Mouse (Mus musculus) mature B cell (primary cell): ENCODE measurements around the gene Fam76b.

Experiments used
- in situ Hi-C: fragments of 300-500 bp; cut with MboI; formaldehyde crosslinking; loops from 2 replicates; pipeline ENCODE4 v1.14.3; 2019

Fam76b gene

DNA sequence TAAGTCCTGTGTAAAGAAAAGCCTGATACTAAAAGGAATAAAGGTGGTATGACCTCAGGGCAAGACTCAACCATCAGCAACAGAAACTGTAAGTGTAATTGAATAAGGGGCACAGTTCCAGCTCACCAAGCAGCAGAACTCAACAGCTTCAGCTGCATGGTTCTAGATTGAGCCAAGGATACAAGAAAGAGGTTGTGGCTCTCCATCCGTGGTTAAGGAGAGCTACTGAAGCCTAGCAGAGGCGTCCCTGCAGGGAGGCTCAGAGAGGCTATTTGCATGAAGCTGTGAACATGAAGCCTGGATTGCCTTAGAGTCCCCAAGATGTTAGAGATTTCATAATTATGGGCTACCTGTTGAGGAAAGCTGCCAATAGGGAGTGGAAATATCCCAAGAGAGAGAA lies 40.1 kb downstream of the Fam76b start:
- in situ Hi-C loops, result no loop called here

DNA sequence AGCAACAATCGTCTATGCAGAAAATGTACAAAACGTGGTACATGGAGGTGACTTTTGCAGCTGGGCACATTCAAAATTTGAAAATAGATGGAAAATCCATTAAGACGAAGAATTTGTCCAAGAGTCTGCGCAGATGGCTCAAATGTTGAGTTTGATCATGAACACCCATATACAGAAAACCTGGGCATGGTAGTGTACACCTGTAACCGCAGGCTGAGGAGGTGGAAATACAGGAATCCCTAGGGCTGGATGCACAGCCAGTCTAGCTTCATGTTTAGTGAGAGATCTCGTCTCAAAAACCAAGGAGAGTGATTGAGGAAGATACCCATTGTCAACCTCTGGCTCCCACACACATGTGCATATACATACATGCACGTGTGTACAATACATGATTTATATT lies 44.1 kb downstream of the Fam76b start:
- in situ Hi-C loops, result no loop called here

DNA sequence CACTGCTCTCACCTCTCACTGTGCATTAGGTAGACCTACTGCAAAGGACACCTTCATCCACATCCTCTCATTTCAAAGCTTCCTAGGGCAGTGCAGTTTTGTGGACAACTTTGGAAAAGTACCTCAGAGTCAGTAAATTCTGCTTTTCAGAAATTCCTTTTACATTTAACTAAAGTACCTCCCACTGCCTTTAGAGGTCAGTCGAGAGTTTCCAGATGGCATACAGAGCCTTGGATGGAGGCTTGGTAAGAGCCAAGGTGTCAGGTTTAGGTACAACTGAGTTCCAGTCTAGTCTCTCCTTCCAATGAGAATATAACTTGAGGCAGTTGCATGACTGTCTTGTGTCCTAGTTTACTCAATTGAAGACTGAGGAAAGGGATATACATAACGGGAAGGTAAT lies 46.8 kb downstream of the Fam76b start:
- in situ Hi-C loops, result no loop called here

DNA sequence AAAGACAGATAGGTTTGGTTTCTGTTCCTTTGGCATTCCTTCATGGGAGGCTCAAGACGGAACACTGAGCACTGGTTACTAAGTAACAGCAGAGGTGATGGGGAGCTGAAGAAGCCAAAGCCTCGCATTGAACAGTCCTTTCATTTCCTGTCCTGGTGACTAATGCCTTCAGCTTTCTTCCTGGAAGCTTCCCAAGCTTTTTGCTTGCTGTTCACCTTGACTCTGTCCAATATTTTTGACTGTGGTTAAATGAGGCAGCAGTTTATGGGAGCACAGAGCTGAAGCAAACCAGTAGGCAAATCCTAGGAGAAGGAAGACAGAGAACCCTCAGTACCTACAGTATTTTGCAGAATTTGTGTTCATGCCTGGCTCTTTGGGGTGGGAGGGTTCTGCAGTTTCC lies 47.8 kb downstream of the Fam76b start:
- in situ Hi-C loops, result no loop called here

DNA sequence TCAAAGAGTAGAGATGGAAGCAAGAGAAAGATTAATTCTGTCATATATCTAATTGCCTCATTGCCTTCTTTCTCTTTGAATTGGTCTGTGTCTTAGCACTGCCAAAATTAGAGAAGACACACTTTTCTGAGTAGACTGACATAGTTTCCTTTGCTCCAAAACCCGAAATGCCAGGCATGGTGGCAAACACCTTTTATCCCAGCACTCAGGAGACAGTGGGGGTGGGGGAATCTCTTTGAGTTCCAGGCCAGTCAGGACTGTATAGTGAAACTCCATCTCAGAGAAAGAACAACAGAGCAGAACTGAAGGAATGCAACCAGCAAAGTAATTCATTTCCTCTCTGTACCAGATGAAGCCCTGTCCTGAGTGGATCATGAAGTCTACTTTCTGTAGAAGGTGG lies 53.2 kb downstream of the Fam76b start:
- in situ Hi-C loops, result no loop called here

DNA sequence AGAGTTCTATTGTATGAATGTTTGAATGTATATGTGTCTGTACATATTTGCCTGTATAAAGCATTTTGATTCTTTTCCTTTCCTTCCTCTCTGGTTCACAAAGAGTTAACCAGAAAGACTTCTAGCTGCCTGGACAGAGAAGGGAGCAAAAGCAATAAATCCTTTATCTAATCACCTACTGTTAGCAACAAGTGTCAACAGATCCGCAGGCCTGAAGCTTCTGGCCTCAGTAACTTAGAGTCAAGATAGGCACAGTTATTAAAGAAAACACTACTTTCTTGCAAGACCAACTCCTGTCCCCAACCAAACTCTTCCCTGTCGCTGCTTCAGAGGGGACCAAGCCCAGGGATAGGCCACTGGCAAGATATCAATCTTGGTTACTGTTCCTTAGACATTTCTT lies 55.0 kb downstream of the Fam76b start:
- in situ Hi-C loops, result no loop called here

DNA sequence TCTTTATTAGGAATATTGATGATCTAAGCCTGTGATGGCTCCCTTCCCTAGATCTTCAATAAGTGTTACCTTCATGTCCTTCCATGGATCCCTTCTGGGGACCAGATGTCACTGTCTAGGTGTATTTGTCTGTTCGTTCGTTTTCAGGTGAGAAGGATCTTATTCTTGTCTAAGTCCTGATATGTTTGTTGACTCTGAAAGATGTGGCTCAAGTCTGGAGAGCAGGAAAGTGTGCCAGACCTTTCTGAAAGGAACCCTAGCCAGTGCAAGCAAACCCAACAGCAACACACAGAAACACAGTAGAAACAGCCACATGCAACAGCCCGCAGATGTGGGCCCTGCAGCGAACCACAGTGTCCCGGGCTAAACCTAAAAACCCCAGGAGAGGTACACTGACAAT lies 61.5 kb downstream of the Fam76b start:
- in situ Hi-C loops, result loop anchor here (5.0 kb wide), 1 partner anchor 458 kb away; no protein-coding TSS in a partner anchor

DNA sequence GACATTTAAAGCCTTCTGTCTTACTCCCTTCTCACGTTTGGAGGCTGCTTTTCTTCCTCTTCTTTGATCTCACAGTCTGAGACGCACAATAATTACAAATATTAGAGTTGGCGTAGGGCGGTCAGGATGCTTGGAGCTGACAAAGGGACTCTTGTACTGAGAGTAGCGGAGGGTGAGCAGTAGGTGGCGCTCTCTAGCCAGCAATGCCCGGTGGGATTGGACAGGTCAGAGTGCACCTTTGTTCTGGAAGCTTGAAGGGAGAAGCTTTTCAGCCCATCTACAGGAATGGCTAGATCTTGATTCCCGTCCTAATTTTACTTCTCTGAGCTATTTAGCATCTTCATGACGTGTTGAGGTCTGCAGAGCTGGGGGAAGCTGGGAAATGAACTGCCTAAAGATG lies 62.1 kb downstream of the Fam76b start:
- in situ Hi-C loops, result loop anchor here (5.0 kb wide), 1 partner anchor 458 kb away; no protein-coding TSS in a partner anchor

DNA sequence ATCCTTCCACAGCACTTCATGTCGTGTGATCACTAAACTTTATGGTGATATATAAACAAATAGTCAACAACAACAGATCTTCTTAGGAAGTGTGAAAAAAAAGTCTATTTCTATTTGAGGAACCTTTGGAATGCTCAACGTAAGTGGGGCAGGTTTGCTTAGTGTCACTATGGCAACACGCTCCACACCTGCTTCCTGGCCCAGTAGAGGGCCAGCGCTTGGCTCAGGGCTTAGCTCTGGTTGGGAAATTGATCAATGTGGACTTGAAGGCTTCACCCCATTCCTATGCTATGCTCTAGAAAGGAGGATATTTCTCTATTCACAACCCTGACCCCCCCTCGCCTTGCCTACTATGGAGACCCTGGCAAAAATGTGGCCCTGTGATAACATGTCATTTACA lies 62.7 kb downstream of the Fam76b start:
- in situ Hi-C loops, result no loop called here

DNA sequence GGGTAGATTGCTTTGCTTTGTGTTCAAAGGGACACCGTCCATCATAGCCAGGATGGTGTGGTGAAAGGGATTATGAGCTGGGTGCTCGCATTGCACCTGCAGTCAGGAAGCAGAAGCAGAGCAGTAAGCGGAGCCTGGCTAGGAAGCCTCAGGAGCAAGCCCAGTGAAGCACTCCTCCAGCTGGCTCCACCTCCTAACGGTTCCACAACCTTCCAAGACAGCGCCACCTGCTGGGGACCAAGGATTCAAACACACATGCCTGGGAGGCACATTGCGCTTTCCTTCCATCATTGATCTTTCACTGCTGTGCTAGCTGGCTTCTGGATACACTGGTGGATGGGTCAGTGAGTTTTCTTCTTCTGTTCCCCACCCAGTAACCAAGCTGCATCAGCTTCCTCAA lies 64.4 kb downstream of the Fam76b start:
- in situ Hi-C loops, result no loop called here

DNA sequence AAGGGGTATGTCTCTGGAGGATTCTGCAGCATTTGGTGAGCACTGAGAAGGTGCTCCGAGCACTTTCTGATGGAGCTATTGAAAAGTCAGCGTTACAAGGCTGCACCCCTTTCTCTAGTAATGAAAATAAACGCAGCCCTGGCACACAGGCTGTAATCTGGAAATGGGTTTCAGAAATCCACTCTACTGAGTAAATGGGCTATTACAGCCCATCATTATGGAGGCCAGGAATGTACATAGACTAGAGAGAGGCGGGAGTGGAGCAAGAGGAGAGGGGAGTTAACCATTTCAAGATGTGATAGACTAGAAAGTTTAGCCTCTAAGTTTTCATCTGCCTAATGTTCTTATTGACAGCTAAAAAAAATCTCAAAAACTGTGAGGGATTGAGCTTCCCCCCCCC lies 65.5 kb downstream of the Fam76b start:
- in situ Hi-C loops, result no loop called here

DNA sequence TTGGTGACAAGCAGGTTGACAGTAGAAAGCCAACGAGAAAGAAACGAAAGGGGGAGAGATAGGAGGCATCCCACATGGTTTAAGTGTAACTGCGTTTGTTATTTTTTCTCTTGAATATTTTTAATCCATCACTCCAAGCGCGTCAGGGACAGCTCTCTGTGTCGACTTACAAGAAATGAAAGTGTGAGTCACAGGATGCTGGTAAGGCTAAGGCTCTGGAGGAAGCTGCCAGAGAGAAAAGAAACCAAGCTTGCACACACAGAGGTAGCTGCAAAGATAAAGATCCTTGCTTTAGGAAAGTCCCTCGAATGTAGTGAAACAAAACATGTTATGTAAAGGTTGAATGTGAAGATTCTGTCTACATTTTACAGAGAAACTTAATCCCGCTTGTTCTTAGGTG lies 67.0 kb downstream of the Fam76b start:
- in situ Hi-C loops, result no loop called here

DNA sequence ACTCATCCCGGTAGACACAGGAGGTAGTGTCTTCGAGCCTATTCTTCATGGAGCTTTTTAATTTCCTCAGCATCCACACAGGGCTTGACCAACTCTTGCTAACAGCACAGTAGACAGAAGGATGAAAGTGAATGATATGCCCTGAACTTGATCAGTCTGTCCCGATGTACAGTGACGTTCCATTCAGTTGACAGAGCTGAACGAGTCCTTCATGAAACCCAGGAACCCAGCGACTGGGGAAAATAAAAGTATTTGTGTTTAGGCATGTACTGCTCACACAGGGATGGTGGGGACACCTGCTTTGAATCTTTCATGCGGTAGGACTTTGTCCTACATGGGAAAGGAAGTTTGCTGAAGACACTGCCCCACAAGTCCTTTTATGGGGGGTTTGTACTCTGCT lies 67.4 kb downstream of the Fam76b start:
- in situ Hi-C loops, result no loop called here

DNA sequence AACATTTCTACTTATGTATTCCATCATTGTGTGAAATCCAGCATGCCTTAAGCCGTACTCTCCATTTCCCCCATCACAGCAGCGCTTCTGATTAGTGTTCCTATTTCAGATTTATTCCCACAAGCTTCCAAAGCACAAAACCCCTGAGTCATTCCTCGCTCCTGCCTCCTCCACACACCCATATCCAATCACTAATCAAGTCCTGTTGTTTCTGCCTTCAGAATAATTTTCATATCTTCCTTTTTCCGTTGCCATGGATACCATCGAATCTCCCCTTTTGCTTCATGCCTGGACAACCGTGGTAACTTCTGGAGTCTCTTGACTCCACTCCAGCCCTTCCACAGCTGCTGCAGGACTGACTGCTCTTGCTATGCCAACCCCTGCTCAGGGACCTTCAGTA lies 68.5 kb downstream of the Fam76b start:
- in situ Hi-C loops, result no loop called here

DNA sequence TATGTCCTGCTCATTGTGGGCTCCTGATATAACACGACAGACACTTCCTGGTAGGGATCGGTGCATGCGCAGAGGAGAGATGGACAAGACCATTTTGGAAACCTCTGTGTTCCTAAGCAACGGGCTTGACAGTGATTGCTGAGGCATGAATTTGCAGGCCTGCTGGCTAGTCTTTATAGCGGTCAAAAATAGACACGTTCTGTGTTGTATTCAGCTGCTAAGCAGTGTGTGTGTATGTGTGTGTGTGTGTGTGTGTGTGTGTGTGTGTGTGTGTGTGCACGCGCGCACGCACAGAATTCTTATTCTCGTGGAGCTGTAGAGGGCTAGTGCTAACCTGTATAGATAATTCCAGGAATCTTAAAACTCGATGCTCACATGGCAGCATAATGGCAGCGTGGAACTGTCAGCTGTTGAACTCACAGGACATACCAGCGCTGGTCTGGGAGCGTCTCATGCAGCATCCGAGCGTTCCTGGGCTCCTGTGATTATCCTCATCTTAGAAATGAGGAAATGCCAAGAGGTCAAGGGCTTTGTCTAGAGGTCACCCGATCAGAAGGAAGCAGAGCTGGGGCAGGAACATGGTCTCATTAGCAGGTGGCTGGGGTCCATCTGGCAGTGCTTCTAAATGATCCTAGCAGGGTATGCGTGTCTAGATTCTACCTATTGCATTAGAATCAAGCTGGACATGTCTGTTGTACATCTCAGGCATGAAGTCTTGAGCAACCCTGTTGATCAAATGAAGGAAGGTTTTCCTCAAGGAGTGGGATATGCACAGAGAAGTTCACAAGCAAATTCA lies 71.2 kb downstream of the Fam76b start:
- in situ Hi-C loops, result no loop called here

DNA sequence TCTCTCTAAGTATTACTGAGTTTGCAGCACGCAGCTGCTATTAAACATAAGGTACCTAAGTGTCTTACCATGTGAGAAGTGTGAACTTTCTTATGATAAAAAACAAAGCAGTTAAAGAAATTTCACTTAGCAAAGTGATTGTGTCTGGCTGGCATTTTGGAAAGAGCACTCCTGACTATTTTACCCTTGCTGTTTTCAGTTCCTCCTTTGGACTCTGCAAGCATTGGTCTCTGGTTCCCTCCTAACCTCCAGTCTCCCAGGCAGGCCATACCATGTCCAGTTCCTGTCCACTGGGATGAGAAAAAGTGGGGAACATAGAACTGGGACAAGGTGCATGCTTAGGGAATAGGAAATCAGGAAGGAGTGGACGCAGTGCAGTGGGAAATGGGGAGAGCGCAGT lies 74.5 kb downstream of the Fam76b start:
- in situ Hi-C loops, result no loop called here

DNA sequence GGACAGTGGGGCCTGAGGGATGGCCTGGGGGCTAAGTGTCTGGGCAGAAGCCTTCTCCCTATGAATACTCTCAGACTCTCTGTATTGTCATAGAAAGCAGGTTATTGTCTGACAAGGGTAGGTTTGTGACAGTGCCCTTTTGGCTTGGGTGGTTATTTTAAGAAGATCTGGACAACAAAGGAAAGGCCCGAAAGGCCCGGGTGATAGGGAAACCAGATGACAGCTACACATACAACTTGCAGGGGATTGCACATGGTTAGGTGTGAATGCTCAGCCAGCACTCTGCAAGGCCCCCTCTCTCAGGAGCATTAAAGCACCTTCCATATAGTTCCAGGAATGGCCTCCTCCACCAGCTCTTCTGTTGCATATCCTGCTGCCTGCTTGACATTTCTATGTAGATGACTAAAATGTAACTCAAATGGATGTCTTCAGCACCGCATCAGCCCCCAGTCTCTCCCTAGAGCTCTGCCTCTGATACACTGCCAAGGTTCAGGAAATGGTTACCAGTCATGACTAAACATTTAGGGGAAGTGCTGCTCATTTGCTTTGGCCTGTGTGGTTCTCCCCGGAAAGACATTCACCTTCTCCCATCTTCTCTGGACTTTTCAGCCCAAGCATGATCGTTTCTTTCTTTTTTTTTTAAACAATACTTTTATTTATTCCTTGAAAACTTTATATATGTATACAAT lies 76.7 kb downstream of the Fam76b start:
- in situ Hi-C loops, result no loop called here
